Mouse (Mus musculus): ENCODE results near the gene Kat2a. TPM values are rescaled to one million over a fixed set of nuclear protein-coding genes. Genes with fewer than 3 reads are reported as not detected.

Kat2a gene
- polyA plus RNA-seq, 2 experiments = 55.8 to 70.8 TPM

GRCm38 (mm10) chr11:100702906-100703305 is 9.4 kb downstream of the Kat2a start:
- H3K9ac ChIP-seq (ENCODE audit: low read depth, low read length, severe bottlenecking) = no peak overlapping the region
- peak overlapping the region; percentile 39 for H3K4me2 ChIP-seq (replicated peaks; ENCODE audit: low read depth, low read length, severe bottlenecking)
- peaks cover 37% of the 10 kb centered on the region for H3K36me3 ChIP-seq (ENCODE audit: control insufficient read depth, insufficient read depth, low read length)
- no peaks in the 10 kb centered on the region for H3K9me3 ChIP-seq (ENCODE audit: control insufficient read depth, low read length)
- no peak for ATAC-seq (ENCODE audit: low FRiP score, low read depth)
- no peaks in the 10 kb centered on the region for H3K27me3 ChIP-seq (ENCODE audit: control insufficient read depth, insufficient read depth, low read length)
- no peak for DNase-seq (ENCODE audit: low spot score)
- no peak for TF ChIP-seq POLR2A (IDR thresholded peaks at IDR 0.05; ENCODE audit: borderline replicate concordance, extremely low read depth, insufficient read depth, insufficient read length)
- peak overlapping the region; percentile 1; the same call in 1 of the 2 replicates for H3K4me3 ChIP-seq (replicated peaks; ENCODE audit: low read length)
- 32% methylated on average over 7 of the region's 7 CpGs for WGBS
- H3K27ac ChIP-seq (replicated peaks; ENCODE audit: low read depth, low read length) = no peak overlapping the region
- H3K4me1 ChIP-seq (ENCODE audit: control insufficient read depth, insufficient read depth, low read length) = peaks cover 5% of the 10 kb centered on the region; the same call in 1 of the 2 replicates

- H3K9ac ChIP-seq (ENCODE audit: low read depth, low read length, severe bottlenecking) = no peak overlapping the region
- H3K4me2 ChIP-seq (replicated peaks; ENCODE audit: low read depth, low read length, severe bottlenecking) = peak overlapping the region; percentile 39
- H3K36me3 ChIP-seq (ENCODE audit: control insufficient read depth, insufficient read depth, low read length) = peaks cover 31% of the 10 kb centered on the region
- H3K27ac ChIP-seq (replicated peaks; ENCODE audit: low read depth, low read length) = no peak overlapping the region
- peak; percentile 47; the same call in 1 of the 2 replicates for ATAC-seq (ENCODE audit: low FRiP score, low read depth)
- no peaks in the 10 kb centered on the region for H3K27me3 ChIP-seq (ENCODE audit: control insufficient read depth, insufficient read depth, low read length)
- H3K4me3 ChIP-seq (replicated peaks; ENCODE audit: low read length) = peak overlapping the region; percentile 1; the same call in 1 of the 2 replicates
- H3K9me3 ChIP-seq (ENCODE audit: control insufficient read depth, low read length) = no peaks in the 10 kb centered on the region
- peaks cover 5% of the 10 kb centered on the region; the same call in 1 of the 2 replicates for H3K4me1 ChIP-seq (ENCODE audit: control insufficient read depth, insufficient read depth, low read length)
- 34% methylated on average over 19 of the region's 19 CpGs for WGBS
- DNase-seq (ENCODE audit: low spot score) = peak; percentile 84
- TF ChIP-seq POLR2A (IDR thresholded peaks at IDR 0.05; ENCODE audit: borderline replicate concordance, extremely low read depth, insufficient read depth, insufficient read length) = no peak
These were observed 10.0 kb downstream of the Kat2a start for GRCm38 (mm10) chr11:100702081-100702851.

- Histone ChIP-seq H3K9ac (ENCODE audit: low read depth, low read length, severe bottlenecking) (0 out of 2 replicates have a peak overlapping the region, but pooled peaks have one; percentile 7), H3K4me2 (replicated peaks; ENCODE audit: low read depth, low read length, severe bottlenecking) (peak overlapping the region; percentile 38), H3K9me3 (ENCODE audit: control insufficient read depth, low read length) (no peaks in the 10 kb centered on the region), H3K4me1 (ENCODE audit: control insufficient read depth, insufficient read depth, low read length) (peaks cover 5% of the 10 kb centered on the region; the same call in 1 of the 2 replicates), H3K27me3 (ENCODE audit: control insufficient read depth, insufficient read depth, low read length) (no peaks in the 10 kb centered on the region), H3K4me3 (replicated peaks; ENCODE audit: low read length) (peak overlapping the region; percentile 23), H3K36me3 (ENCODE audit: control insufficient read depth, insufficient read depth, low read length) (peaks cover 21% of the 10 kb centered on the region), H3K27ac (replicated peaks; ENCODE audit: low read depth, low read length) (no peak overlapping the region)
- DNase-seq (ENCODE audit: low spot score) (no peak), ATAC-seq (ENCODE audit: low FRiP score, low read depth) (no peak)
- 3% methylated on average over 14 of the region's 14 CpGs for WGBS
- no peak for TF ChIP-seq POLR2A (IDR thresholded peaks at IDR 0.05; ENCODE audit: borderline replicate concordance, extremely low read depth, insufficient read depth, insufficient read length)
These were observed 11.0 kb downstream of the Kat2a start for GRCm38 (mm10) chr11:100701301-100701700.

- no peak for TF ChIP-seq POLR2A (IDR thresholded peaks at IDR 0.05; ENCODE audit: borderline replicate concordance, extremely low read depth, insufficient read depth, insufficient read length)
- Histone ChIP-seq H3K27ac (replicated peaks; ENCODE audit: low read depth, low read length) (no peak overlapping the region), H3K4me2 (replicated peaks; ENCODE audit: low read depth, low read length, severe bottlenecking) (peak overlapping the region; percentile 38; the same call in 1 of the 2 replicates), H3K27me3 (ENCODE audit: control insufficient read depth, insufficient read depth, low read length) (no peaks in the 10 kb centered on the region), H3K9ac (ENCODE audit: low read depth, low read length, severe bottlenecking) (0 out of 2 replicates have a peak overlapping the region, but pooled peaks have one; percentile 7), H3K36me3 (ENCODE audit: control insufficient read depth, insufficient read depth, low read length) (peaks cover 15% of the 10 kb centered on the region), H3K4me3 (replicated peaks; ENCODE audit: low read length) (no peak overlapping the region), H3K4me1 (ENCODE audit: control insufficient read depth, insufficient read depth, low read length) (peaks cover 5% of the 10 kb centered on the region; the same call in 1 of the 2 replicates), H3K9me3 (ENCODE audit: control insufficient read depth, low read length) (no peaks in the 10 kb centered on the region)
- no peak for ATAC-seq (ENCODE audit: low FRiP score, low read depth)
- WGBS = 79% methylated on average over 3 of the region's 3 CpGs
- no peak for DNase-seq (ENCODE audit: low spot score)
These were observed 11.6 kb downstream of the Kat2a start for GRCm38 (mm10) chr11:100700710-100701109.

GRCm38 (mm10) chr11:100697921-100698320 is 14.3 kb downstream of the Kat2a start:
- Histone ChIP-seq H3K9ac (ENCODE audit: low read depth, low read length, severe bottlenecking) (no peak overlapping the region), H3K27ac (replicated peaks; ENCODE audit: low read depth, low read length) (no peak overlapping the region), H3K9me3 (ENCODE audit: control insufficient read depth, low read length) (no peaks in the 10 kb centered on the region), H3K36me3 (ENCODE audit: control insufficient read depth, insufficient read depth, low read length) (no peaks in the 10 kb centered on the region), H3K4me2 (replicated peaks; ENCODE audit: low read depth, low read length, severe bottlenecking) (no peak overlapping the region), H3K4me1 (ENCODE audit: control insufficient read depth, insufficient read depth, low read length) (peaks cover 5% of the 10 kb centered on the region; the same call in 1 of the 2 replicates), H3K27me3 (ENCODE audit: control insufficient read depth, insufficient read depth, low read length) (no peaks in the 10 kb centered on the region), H3K4me3 (replicated peaks; ENCODE audit: low read length) (no peak overlapping the region)
- no peak for TF ChIP-seq POLR2A (IDR thresholded peaks at IDR 0.05; ENCODE audit: borderline replicate concordance, extremely low read depth, insufficient read depth, insufficient read length)
- DNase-seq (ENCODE audit: low spot score) (no peak), ATAC-seq (ENCODE audit: low FRiP score, low read depth) (no peak)
- WGBS = 67% methylated on average over 7 of the region's 7 CpGs

Data from limb, embryonic 14.5 days (tissue).